8 mouse cellular contexts compared by ENCODE assay signal in genomic region chr11:94499035-94499434, GRCm38 (mm10). TPM values are rescaled to one million over a fixed set of nuclear protein-coding genes. Genes with fewer than 3 reads are reported as not detected.
DNase-seq lines count a peak whose midpoint lies in the region; ATAC-seq and TF ChIP-seq lines count a peak whose summit lies in the region.

No protein-coding gene starts in this region.

- peak overlapping the region; percentile 48 for H3K4me3 ChIP-seq in kidney, adult 2 months (ENCODE audit: insufficient read depth, low read depth, low read length)
- H3K4me3 ChIP-seq in hindbrain, embryonic 12.5 days: peak overlapping the region; percentile 26; the same call in 1 of the 2 replicates
- H3K4me3 ChIP-seq in midbrain, embryonic 12.5 days: peak overlapping the region; percentile 33; the same call in 1 of the 2 replicates

- no peaks in the 10 kb centered on the region for H3K27me3 ChIP-seq in kidney, adult 2 months (replicated peaks; ENCODE audit: control insufficient read depth, insufficient read depth, low read length)
- peaks cover 54% of the 10 kb centered on the region for H3K27me3 ChIP-seq in hindbrain, embryonic 12.5 days
- peaks cover 61% of the 10 kb centered on the region for H3K27me3 ChIP-seq in midbrain, embryonic 12.5 days

- H3K27ac ChIP-seq in kidney, adult 2 months (ENCODE audit: insufficient read depth, low read depth, low read length): peak overlapping the region; percentile 82
- no peak overlapping the region for H3K27ac ChIP-seq in hindbrain, embryonic 12.5 days
- no peak overlapping the region for H3K27ac ChIP-seq in midbrain, embryonic 12.5 days (replicated peaks)

- DNase-seq in kidney, adult 2 months: peak; percentile 29
- no peak for DNase-seq in kidney, postnatal 14 days
- DNase-seq in cerebellum, adult 9-11 months: peak; percentile 93
- no peak for DNase-seq in T-cell, adult 2 months (ENCODE audit: low spot score)

- no peaks in the 10 kb centered on the region for H3K9me3 ChIP-seq in hindbrain, embryonic 12.5 days (replicated peaks)
- no peaks in the 10 kb centered on the region for H3K9me3 ChIP-seq in midbrain, embryonic 12.5 days

- peak; percentile 29; the same call in 1 of the 2 replicates for ATAC-seq in hindbrain, embryonic 12.5 days (ENCODE audit: low FRiP score)
- ATAC-seq in midbrain, embryonic 12.5 days (ENCODE audit: low FRiP score, low read depth): no peak
- no peak for ATAC-seq in megakaryocyte-erythroid progenitor cell, adult 5-6 weeks (replicated peaks; ENCODE audit: low FRiP score, low TSS enrichment, poor library complexity, severe bottlenecking)
- no peak for ATAC-seq in erythroblast, adult 5-6 weeks (replicated peaks; ENCODE audit: low FRiP score, poor library complexity, severe bottlenecking)

- 0 out of 2 replicates have a peak, but pooled peaks cover 2% of the 10 kb centered on the region for H3K4me1 ChIP-seq in kidney, adult 2 months (ENCODE audit: control insufficient read depth, insufficient read depth, low read length)
- H3K4me1 ChIP-seq in hindbrain, embryonic 12.5 days: peaks cover 26% of the 10 kb centered on the region
- peaks cover 22% of the 10 kb centered on the region for H3K4me1 ChIP-seq in midbrain, embryonic 12.5 days

- TF ChIP-seq CTCF in kidney, adult 2 months (conservative IDR thresholded peaks at IDR 0.05; ENCODE audit: insufficient read depth, insufficient read length, low read depth, low read length): no peak

- TF ChIP-seq POLR2A in kidney, adult 2 months (IDR thresholded peaks at IDR 0.05; ENCODE audit: low read depth, low read length): no peak

- WGBS in kidney, adult 2 months: 9% methylated on average over 2 of the region's 2 CpGs
- 12% methylated on average over 2 of the region's 2 CpGs for WGBS in hindbrain, embryonic 12.5 days
- WGBS in midbrain, embryonic 12.5 days: 17% methylated on average over 2 of the region's 2 CpGs

- H3K9ac ChIP-seq in hindbrain, embryonic 12.5 days: no peak overlapping the region
- H3K9ac ChIP-seq in midbrain, embryonic 12.5 days (replicated peaks): peak overlapping the region; percentile 50; the same call in 1 of the 2 replicates

- peak overlapping the region; percentile 52 for H3K4me2 ChIP-seq in hindbrain, embryonic 12.5 days (replicated peaks)
- peak overlapping the region; percentile 60 for H3K4me2 ChIP-seq in midbrain, embryonic 12.5 days (replicated peaks)

- H3K36me3 ChIP-seq in kidney, adult 2 months (ENCODE audit: control insufficient read depth, insufficient read depth, low read length): no peaks in the 10 kb centered on the region
- H3K36me3 ChIP-seq in hindbrain, embryonic 12.5 days: no peaks in the 10 kb centered on the region
- H3K36me3 ChIP-seq in midbrain, embryonic 12.5 days: no peaks in the 10 kb centered on the region

RNA-seq across cellular contexts. Expression of gene Epn3, which starts 0.7 kb away (rescaled TPM):
- 35.6 and 36.4 TPM in 2 replicates for polyA plus RNA-seq in kidney, adult 2 months (2012; rRNA removed)
- 1.7 and 2.5 TPM in 2 replicates for polyA plus RNA-seq in hindbrain, embryonic 12.5 days (2016; fragmentation: Nextera tagmentation; extraction: Ambion mirVana)
- polyA plus RNA-seq in midbrain, embryonic 12.5 days (2016; fragmentation: Nextera tagmentation; extraction: Ambion mirVana): 0.47 and 0.68 TPM in 2 replicates
- total RNA-seq in megakaryocyte-erythroid progenitor cell, adult 5-6 weeks (2014; fragmentation: Nextera tagmentation): not detected in 2 replicates
- total RNA-seq in megakaryocyte-erythroid progenitor cell, adult 5-6 weeks (2017): not detected in 2 replicates
- not detected in 2 replicates for total RNA-seq in erythroblast, adult 5-6 weeks (2015; ENCODE audit: low replicate concordance)
- total RNA-seq in erythroblast, adult 5-6 weeks (2017; ENCODE audit: low replicate concordance): not detected in 2 replicates

RNA-seq across cellular contexts. Expression of gene Spata20, which starts 13.1 kb away (rescaled TPM):
- 1.1 TPM in 2 replicates for polyA plus RNA-seq in kidney, adult 2 months (2012; rRNA removed)
- 0.08 TPM in 1 of 2 replicates, not detected in the other for polyA plus RNA-seq in hindbrain, embryonic 12.5 days (2016; fragmentation: Nextera tagmentation; extraction: Ambion mirVana)
- polyA plus RNA-seq in midbrain, embryonic 12.5 days (2016; fragmentation: Nextera tagmentation; extraction: Ambion mirVana): 0.36 TPM in 1 of 2 replicates, not detected in the other
- total RNA-seq in megakaryocyte-erythroid progenitor cell, adult 5-6 weeks (2014; fragmentation: Nextera tagmentation): not detected in 2 replicates
- not detected in 2 replicates for total RNA-seq in megakaryocyte-erythroid progenitor cell, adult 5-6 weeks (2017)
- total RNA-seq in erythroblast, adult 5-6 weeks (2015; ENCODE audit: low replicate concordance): not detected in 2 replicates
- not detected in 2 replicates for total RNA-seq in erythroblast, adult 5-6 weeks (2017; ENCODE audit: low replicate concordance)

RNA-seq across cellular contexts. Expression of gene Mycbpap, which starts 22.5 kb away (rescaled TPM):
- polyA plus RNA-seq in kidney, adult 2 months (2012; rRNA removed): 5.0 TPM in 2 replicates
- polyA plus RNA-seq in hindbrain, embryonic 12.5 days (2016; fragmentation: Nextera tagmentation; extraction: Ambion mirVana): 4.2 and 5.2 TPM in 2 replicates
- polyA plus RNA-seq in midbrain, embryonic 12.5 days (2016; fragmentation: Nextera tagmentation; extraction: Ambion mirVana): 2.9 and 4.9 TPM in 2 replicates
- total RNA-seq in megakaryocyte-erythroid progenitor cell, adult 5-6 weeks (2014; fragmentation: Nextera tagmentation): not detected in 2 replicates
- total RNA-seq in megakaryocyte-erythroid progenitor cell, adult 5-6 weeks (2017): not detected in 2 replicates
- total RNA-seq in erythroblast, adult 5-6 weeks (2015; ENCODE audit: low replicate concordance): not detected in 2 replicates
- total RNA-seq in erythroblast, adult 5-6 weeks (2017; ENCODE audit: low replicate concordance): not detected in 2 replicates

RNA-seq across cellular contexts. Expression of gene Cacna1g, which starts 25.0 kb away (rescaled TPM):
- 7.6 and 10.2 TPM in 2 replicates for polyA plus RNA-seq in kidney, adult 2 months (2012; rRNA removed)
- 19.1 and 21.4 TPM in 2 replicates for polyA plus RNA-seq in hindbrain, embryonic 12.5 days (2016; fragmentation: Nextera tagmentation; extraction: Ambion mirVana)
- 16.2 and 16.5 TPM in 2 replicates for polyA plus RNA-seq in midbrain, embryonic 12.5 days (2016; fragmentation: Nextera tagmentation; extraction: Ambion mirVana)
- total RNA-seq in megakaryocyte-erythroid progenitor cell, adult 5-6 weeks (2014; fragmentation: Nextera tagmentation): 0.35 and 1.9 TPM in 2 replicates
- total RNA-seq in megakaryocyte-erythroid progenitor cell, adult 5-6 weeks (2017): 0.04 and 3.8 TPM in 2 replicates
- total RNA-seq in erythroblast, adult 5-6 weeks (2015; ENCODE audit: low replicate concordance): 109 and 122 TPM in 2 replicates
- total RNA-seq in erythroblast, adult 5-6 weeks (2017; ENCODE audit: low replicate concordance): 78.9 and 102 TPM in 2 replicates

RNA-seq across cellular contexts. Expression of gene Rsad1, which starts 50.0 kb away (rescaled TPM):
- 8.6 and 10.1 TPM in 2 replicates for polyA plus RNA-seq in kidney, adult 2 months (2012; rRNA removed)
- polyA plus RNA-seq in hindbrain, embryonic 12.5 days (2016; fragmentation: Nextera tagmentation; extraction: Ambion mirVana): 3.4 and 4.6 TPM in 2 replicates
- polyA plus RNA-seq in midbrain, embryonic 12.5 days (2016; fragmentation: Nextera tagmentation; extraction: Ambion mirVana): 4.3 and 5.4 TPM in 2 replicates
- 7.4 and 11.2 TPM in 2 replicates for total RNA-seq in megakaryocyte-erythroid progenitor cell, adult 5-6 weeks (2014; fragmentation: Nextera tagmentation)
- total RNA-seq in megakaryocyte-erythroid progenitor cell, adult 5-6 weeks (2017): 6.8 and 8.6 TPM in 2 replicates
- not detected in 2 replicates for total RNA-seq in erythroblast, adult 5-6 weeks (2015; ENCODE audit: low replicate concordance)
- 0.34 and 2.0 TPM in 2 replicates for total RNA-seq in erythroblast, adult 5-6 weeks (2017; ENCODE audit: low replicate concordance)

Comparison
In these comparisons a context has a peak if more than half of its experiments do, and no peak if none do; other contexts are left out.
1. DNase-seq: peak in kidney, adult 2 months (single experiment) and cerebellum, adult 9-11 months (single experiment); none in kidney, postnatal 14 days (single experiment) and T-cell, adult 2 months (single experiment).
2. RNA of gene Epn3, which starts 0.7 kb away (polyA plus RNA-seq): 35.6 to 36.4 TPM in kidney, adult 2 months; 1.7 to 2.5 TPM in hindbrain, embryonic 12.5 days and 0.47 to 0.68 TPM in midbrain, embryonic 12.5 days; every median in the first group is over 10 times any median in the second.
3. Peak in every context shown above with its lines, with median percentiles within 50 percentile points of each other: H3K4me3 ChIP-seq.